Mouse (Mus musculus) forebrain, embryonic 13.5 days (tissue): ENCODE measurements around the gene Pcgf5. TPM values are rescaled to one million over a fixed set of nuclear protein-coding genes. Genes with fewer than 3 reads are reported as not detected.

Source experiments
- ATAC-seq: fragments of 200-750 bp; cut with Nextera tagmentation; 2 replicates; pipeline ENCODE4 v1.8.0; 2017
- H3K27ac ChIP-seq: fragments of 300-500 bp; sonication (generic); 2 replicates; pipeline ENCODE4 v1.5.1; 2015; ENCODE audit warnings: inconsistent platforms, mild to moderate bottlenecking, moderate library complexity
- H3K27me3 ChIP-seq: fragments of 300-500 bp; sonication (generic); 2 replicates; pipeline ENCODE4 v1.6.1; 2015; ENCODE audit warnings: mild to moderate bottlenecking, inconsistent platforms
- H3K36me3 ChIP-seq: fragments of 300-500 bp; sonication (generic); 2 replicates; pipeline ENCODE4 v1.6.1; 2015; ENCODE audit warnings: mild to moderate bottlenecking, inconsistent platforms; ENCODE audit not compliant: poor library complexity, severe bottlenecking
- H3K4me1 ChIP-seq: fragments of 300-500 bp; sonication (generic); 2 replicates; pipeline ENCODE4 v1.6.1; 2015; ENCODE audit warnings: inconsistent platforms
- H3K4me2 ChIP-seq: fragments of 300-500 bp; sonication (generic); 2 replicates; pipeline ENCODE4 v1.6.1; 2015; ENCODE audit warnings: inconsistent platforms, mild to moderate bottlenecking, moderate library complexity
- H3K4me3 ChIP-seq: fragments of 300-500 bp; sonication (generic); 2 replicates; pipeline ENCODE4 v1.5.1; 2015; ENCODE audit warnings: mild to moderate bottlenecking, inconsistent platforms
- H3K9ac ChIP-seq: fragments of 300-500 bp; sonication (generic); 2 replicates; pipeline ENCODE4 v1.6.1; 2015; ENCODE audit warnings: mild to moderate bottlenecking, inconsistent platforms
- H3K9me3 ChIP-seq: fragments of 300-500 bp; sonication (generic); replicated peaks from 2 replicates; pipeline ENCODE4 v1.6.1; 2016; ENCODE audit warnings: inconsistent platforms
- WGBS: fragments of 180-500 bp; shearing (Covaris S2); methylation state at CpG from one replicate; pipeline ENCODE4 v1.1.7; 2015; 5-methylcytosine and 5-hydroxymethylcytosine counted together
- polyA plus RNA-seq: library from polyadenylated mRNA; unstranded; fragments of >200 nt; fragmentation: Nextera tagmentation; extraction: Ambion mirVana; gene quantifications from 2 replicates; pipeline ENCODE4 v1.2.1, GENCODE M21; 2015

Gene Pcgf5
- 23.0 and 25.2 TPM in 2 replicates for polyA plus RNA-seq

- peak; percentile 85 for ATAC-seq
- Histone ChIP-seq H3K27me3 (peaks cover 34% of the 10 kb centered on the region), H3K4me3 (peak within 1 kb of the TSS; percentile 81), H3K9ac (peak within 1 kb of the TSS; percentile 74), H3K36me3 (no peaks in the 10 kb centered on the region), H3K27ac (peak within 1 kb of the TSS; percentile 51), H3K4me1 (peaks cover 17% of the 10 kb centered on the region), H3K4me2 (peak within 1 kb of the TSS; percentile 98), H3K9me3 (no peaks in the 10 kb centered on the region)
- under 1% methylated on average over 60 of the region's 92 CpGs for WGBS
Observed at GRCm38 (mm10) chr19:36348161-36348800, at the start of gene Pcgf5. TSS of gene Pcgf5 (plus strand) at chr19:36348309.

GRCm38 (mm10) chr19:36305542-36305941 is 42.6 kb upstream of the Pcgf5 start:
- Histone ChIP-seq H3K36me3 (no peaks in the 10 kb centered on the region), H3K27ac (no peak overlapping the region), H3K9ac (no peak overlapping the region), H3K27me3 (no peaks in the 10 kb centered on the region), H3K4me2 (no peak overlapping the region), H3K9me3 (no peaks in the 10 kb centered on the region), H3K4me3 (no peak overlapping the region), H3K4me1 (no peaks in the 10 kb centered on the region)
- no peak for ATAC-seq
- 83% methylated on average over 5 of the region's 5 CpGs for WGBS

GRCm38 (mm10) chr19:36314010-36314409 is 34.1 kb upstream of the Pcgf5 start:
- H3K36me3 ChIP-seq: no peaks in the 10 kb centered on the region
- no peak overlapping the region for H3K27ac ChIP-seq
- 88% methylated on average over 5 of the region's 5 CpGs for WGBS
- no peak for ATAC-seq
- H3K4me1 ChIP-seq: no peaks in the 10 kb centered on the region
- H3K4me2 ChIP-seq: no peak overlapping the region
- H3K27me3 ChIP-seq: no peaks in the 10 kb centered on the region
- no peak overlapping the region for H3K9ac ChIP-seq
- no peak overlapping the region for H3K4me3 ChIP-seq
- H3K9me3 ChIP-seq: no peaks in the 10 kb centered on the region

- Histone ChIP-seq H3K36me3 (no peaks in the 10 kb centered on the region), H3K4me3 (no peak overlapping the region), H3K27ac (no peak overlapping the region), H3K4me2 (no peak overlapping the region), H3K9ac (no peak overlapping the region), H3K4me1 (no peaks in the 10 kb centered on the region), H3K9me3 (no peaks in the 10 kb centered on the region), H3K27me3 (no peaks in the 10 kb centered on the region)
- ATAC-seq: no peak
- 89% methylated on average over 4 of the region's 4 CpGs for WGBS
Observed at GRCm38 (mm10) chr19:36319735-36320134, 28.4 kb upstream of the Pcgf5 start.

GRCm38 (mm10) chr19:36321066-36321465 is 27.0 kb upstream of the Pcgf5 start:
- no peaks in the 10 kb centered on the region for H3K36me3 ChIP-seq
- 91% methylated on average over 3 of the region's 3 CpGs for WGBS
- ATAC-seq: no peak
- no peak overlapping the region for H3K4me2 ChIP-seq
- no peak overlapping the region for H3K4me3 ChIP-seq
- no peak overlapping the region for H3K27ac ChIP-seq
- no peaks in the 10 kb centered on the region for H3K9me3 ChIP-seq
- H3K27me3 ChIP-seq: no peaks in the 10 kb centered on the region
- H3K9ac ChIP-seq: no peak overlapping the region
- no peaks in the 10 kb centered on the region for H3K4me1 ChIP-seq

DNA sequence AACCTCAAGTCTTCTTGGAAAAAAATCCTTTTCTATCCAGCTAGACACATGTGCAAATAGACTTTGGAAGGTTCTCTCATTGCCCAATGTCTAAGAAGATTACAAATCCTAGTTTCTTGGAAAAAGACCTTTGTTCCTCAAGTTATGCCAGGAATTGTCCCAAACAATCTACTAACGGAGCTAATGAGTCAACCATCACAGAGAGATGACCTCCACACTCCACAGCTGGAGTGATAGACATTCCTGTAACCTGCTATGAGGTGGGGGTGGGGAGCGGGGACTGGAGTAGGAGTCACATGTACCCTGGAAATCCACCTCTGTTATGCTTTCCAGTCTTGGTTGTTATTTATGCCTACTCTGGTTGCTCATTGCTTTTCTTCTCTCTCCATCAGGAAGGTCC is 24.8 kb upstream of the Pcgf5 start:
- no peak overlapping the region for H3K27ac ChIP-seq

GRCm38 (mm10) chr19:36328678-36329077 is 19.4 kb upstream of the Pcgf5 start:
- 93% methylated on average over 5 of the region's 5 CpGs for WGBS
- Histone ChIP-seq H3K9ac (no peak overlapping the region), H3K36me3 (no peaks in the 10 kb centered on the region), H3K27me3 (no peaks in the 10 kb centered on the region), H3K4me3 (no peak overlapping the region), H3K9me3 (no peaks in the 10 kb centered on the region), H3K27ac (no peak overlapping the region), H3K4me1 (no peaks in the 10 kb centered on the region), H3K4me2 (no peak overlapping the region)
- no peak for ATAC-seq

More for the DNA sequence above, 24.8 kb upstream of the Pcgf5 start:
- Histone ChIP-seq H3K4me2 (no peak overlapping the region), H3K4me3 (no peak overlapping the region), H3K9ac (no peak overlapping the region), H3K4me1 (no peaks in the 10 kb centered on the region), H3K36me3 (no peaks in the 10 kb centered on the region), H3K9me3 (no peaks in the 10 kb centered on the region), H3K27me3 (no peaks in the 10 kb centered on the region)
- no peak for ATAC-seq
- WGBS: 72% methylated on average over 2 of the region's 2 CpGs

- H3K4me1 ChIP-seq: peaks cover 17% of the 10 kb centered on the region
- H3K4me3 ChIP-seq: peak overlapping the region; percentile 81
- peak overlapping the region; percentile 98 for H3K4me2 ChIP-seq
- H3K9ac ChIP-seq: no peak overlapping the region
- no peak for ATAC-seq
- H3K27ac ChIP-seq: no peak overlapping the region
- peaks cover 34% of the 10 kb centered on the region for H3K27me3 ChIP-seq
- no peaks in the 10 kb centered on the region for H3K36me3 ChIP-seq
- H3K9me3 ChIP-seq: no peaks in the 10 kb centered on the region
- 20% methylated on average over 6 of the region's 6 CpGs for WGBS
Observed at GRCm38 (mm10) chr19:36347376-36347775, 733 bp upstream of the Pcgf5 start.

DNA sequence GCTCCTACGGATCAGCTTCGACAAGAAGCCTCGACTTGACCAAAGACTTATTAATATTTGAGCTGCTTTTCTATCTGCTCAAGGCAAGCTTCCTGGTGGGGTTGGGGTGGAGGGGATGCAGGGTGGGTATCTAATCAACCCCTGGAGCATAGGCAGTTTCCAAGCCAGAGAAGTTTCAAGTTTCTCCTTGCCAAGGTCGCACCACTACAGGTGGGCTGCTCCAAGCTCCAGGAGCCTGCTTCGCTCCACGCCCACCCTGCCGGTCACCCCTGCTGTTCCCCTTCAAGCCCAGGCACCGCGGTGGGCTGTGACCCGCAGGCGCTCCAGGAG is 313 bp upstream of the Pcgf5 start:
- Histone ChIP-seq H3K4me3 (peak overlapping the region; percentile 81), H3K27me3 (peaks cover 34% of the 10 kb centered on the region), H3K27ac (no peak overlapping the region), H3K4me2 (peak overlapping the region; percentile 98), H3K9ac (peak overlapping the region; percentile 74), H3K36me3 (no peaks in the 10 kb centered on the region), H3K4me1 (peaks cover 17% of the 10 kb centered on the region), H3K9me3 (no peaks in the 10 kb centered on the region)
- 1% methylated on average over 9 of the region's 11 CpGs for WGBS
- ATAC-seq: no peak

GRCm38 (mm10) chr19:36348801-36349486 is 835 bp downstream of the Pcgf5 start:
- Histone ChIP-seq H3K4me3 (peak overlapping the region; percentile 81), H3K4me2 (peak overlapping the region; percentile 98), H3K9me3 (no peaks in the 10 kb centered on the region), H3K36me3 (no peaks in the 10 kb centered on the region), H3K27me3 (peaks cover 34% of the 10 kb centered on the region), H3K27ac (no peak overlapping the region), H3K9ac (peak overlapping the region; percentile 74), H3K4me1 (peaks cover 17% of the 10 kb centered on the region)
- WGBS: under 1% methylated on average over 62 of the region's 85 CpGs
- ATAC-seq: peak; percentile 84

DNA sequence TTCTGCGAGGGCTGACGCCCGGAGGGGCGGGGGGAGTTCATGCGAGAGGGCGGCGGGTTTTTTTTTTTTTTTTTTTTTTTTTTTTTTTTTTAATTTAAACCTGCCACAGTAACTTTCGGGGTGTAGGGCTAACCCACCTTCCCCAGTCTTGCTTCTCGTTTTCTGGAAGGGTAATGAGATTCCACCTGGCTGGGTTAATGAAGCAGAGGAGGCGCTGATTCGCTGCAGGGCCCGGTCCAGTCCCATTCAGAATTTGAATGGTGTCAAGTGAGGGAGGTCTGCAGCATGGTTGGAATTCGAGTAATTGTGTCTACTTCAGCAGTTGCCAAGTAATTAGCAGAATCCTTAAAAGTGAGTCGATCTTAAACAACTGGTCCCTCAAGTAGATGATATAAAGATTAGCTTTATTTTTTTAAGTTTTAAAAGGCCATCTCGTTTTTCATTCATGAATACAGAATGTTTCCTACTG is 1.4 kb downstream of the Pcgf5 start:
- Histone ChIP-seq H3K4me3 (peak overlapping the region; percentile 81), H3K36me3 (no peaks in the 10 kb centered on the region), H3K4me2 (peak overlapping the region; percentile 98), H3K9me3 (no peaks in the 10 kb centered on the region), H3K27ac (no peak overlapping the region), H3K4me1 (peaks cover 17% of the 10 kb centered on the region), H3K27me3 (peaks cover 34% of the 10 kb centered on the region), H3K9ac (peak overlapping the region; percentile 74)
- ATAC-seq: peak; percentile 41; the same call in 1 of the 2 replicates
- 2% methylated on average over 15 of the region's 15 CpGs for WGBS

DNA sequence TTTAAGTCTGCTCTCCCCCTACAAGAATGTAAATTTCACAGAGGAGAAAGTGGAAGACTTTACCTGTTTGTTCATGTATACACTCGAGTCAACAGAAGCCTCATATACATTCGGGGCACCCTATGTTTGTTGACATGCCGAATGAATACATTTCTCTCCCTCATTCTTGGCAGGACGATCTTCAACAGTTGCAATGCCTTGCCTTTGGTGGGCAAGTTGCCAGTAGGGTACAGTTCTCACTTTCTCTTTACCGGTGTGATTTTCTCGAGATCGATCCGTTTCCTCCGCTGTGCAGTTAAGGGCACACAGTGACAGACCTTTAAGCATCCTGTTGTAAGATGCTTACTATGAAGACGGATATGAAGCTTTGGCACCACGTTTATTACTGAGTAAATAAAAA is 2.1 kb downstream of the Pcgf5 start:
- Histone ChIP-seq H3K4me1 (peaks cover 17% of the 10 kb centered on the region), H3K27me3 (peaks cover 34% of the 10 kb centered on the region), H3K27ac (no peak overlapping the region), H3K4me3 (no peak overlapping the region), H3K9me3 (no peaks in the 10 kb centered on the region), H3K4me2 (peak overlapping the region; percentile 98), H3K9ac (no peak overlapping the region), H3K36me3 (no peaks in the 10 kb centered on the region)
- ATAC-seq: no peak
- 51% methylated on average over 11 of the region's 11 CpGs for WGBS
